Mouse (Mus musculus) embryonic facial prominence, embryonic 10.5 days (tissue): ENCODE measurements around the gene Ppp1r10. TPM values are rescaled to one million over a fixed set of nuclear protein-coding genes. Genes with fewer than 3 reads are reported as not detected.

Source experiments
- DNase-seq: peaks from one replicate; pipeline ENCODE4 v3.0.0-alpha.2; 2017; ENCODE audit warnings: low spot score
- H3K27ac ChIP-seq: fragments of 300-500 bp; sonication (generic); replicated peaks from 2 replicates; pipeline ENCODE4 v1.5.1; 2016; ENCODE audit warnings: mild to moderate bottlenecking
- H3K27me3 ChIP-seq: fragments of 300-500 bp; sonication (generic); replicated peaks from 2 replicates; pipeline ENCODE4 v1.6.1; 2016; ENCODE audit warnings: low read depth, mild to moderate bottlenecking; ENCODE audit not compliant: poor library complexity, severe bottlenecking
- H3K36me3 ChIP-seq: fragments of 300-500 bp; sonication (generic); replicated peaks from 2 replicates; pipeline ENCODE4 v1.6.1; 2016; ENCODE audit warnings: mild to moderate bottlenecking, moderate library complexity
- H3K4me1 ChIP-seq: fragments of 300-500 bp; sonication (generic); 2 replicates; pipeline ENCODE4 v1.6.1; 2016
- H3K4me3 ChIP-seq: fragments of 300-500 bp; sonication (generic); 2 replicates; pipeline ENCODE4 v1.5.1; 2016; ENCODE audit warnings: mild to moderate bottlenecking, moderate library complexity
- H3K9me3 ChIP-seq: fragments of 300-500 bp; sonication (generic); 2 replicates; pipeline ENCODE4 v1.6.1; 2016; ENCODE audit warnings: mild to moderate bottlenecking
- WGBS: fragments of 180-500 bp; shearing (Covaris S2); methylation state at CpG from one replicate; pipeline ENCODE4 v1.1.7; 2016; 5-methylcytosine and 5-hydroxymethylcytosine counted together
- polyA plus RNA-seq: library from polyadenylated mRNA; unstranded; fragments of >200 nt; fragmentation: Nextera tagmentation; extraction: Ambion mirVana; gene quantifications from 2 replicates; pipeline ENCODE4 v1.2.1, GENCODE M21; 2016

Ppp1r10 gene
- polyA plus RNA-seq, 1 experiment from 2014 or later = 59.7 TPM

DNA sequence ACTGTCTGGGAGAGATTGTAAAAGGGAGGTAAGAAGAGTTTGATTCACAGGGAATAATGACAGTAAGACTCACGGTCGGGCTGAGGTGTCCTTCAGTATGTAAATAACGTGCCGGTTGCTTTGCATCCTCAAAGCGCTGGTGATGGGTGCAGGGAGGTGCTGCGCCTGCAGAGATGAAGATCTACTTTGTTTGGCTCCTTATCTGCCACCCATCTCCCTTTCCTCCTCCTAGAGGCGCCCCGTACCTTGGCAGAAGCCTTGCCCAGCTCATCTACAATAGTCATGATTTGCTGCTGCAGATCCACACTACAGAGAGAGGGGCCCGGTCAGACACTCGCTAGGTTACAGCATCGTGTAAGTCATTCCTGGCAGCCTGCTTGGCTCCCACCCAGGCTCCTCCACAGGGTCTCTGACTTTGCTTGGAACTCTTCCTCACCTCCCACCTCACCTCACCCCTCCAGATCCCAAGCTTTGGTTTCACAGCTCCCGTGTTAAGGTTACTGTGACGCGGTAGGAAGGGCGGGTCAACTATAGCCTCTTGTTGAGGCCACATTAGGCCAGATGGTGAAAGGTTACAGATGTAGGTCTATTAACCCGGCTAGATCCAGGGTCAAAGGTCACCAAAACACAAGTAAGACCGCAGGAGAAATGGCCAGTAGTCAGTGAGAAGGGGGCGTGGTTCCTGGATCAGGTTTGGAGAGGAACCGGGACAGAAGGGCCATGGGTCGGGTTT lies 6.9 kb upstream of the Ppp1r10 start:
- Histone ChIP-seq H3K27ac (peak overlapping the region; percentile 88), H3K4me1 (peaks cover 18% of the 10 kb centered on the region), H3K27me3 (no peaks in the 10 kb centered on the region), H3K4me3 (peak overlapping the region; percentile 79), H3K36me3 (peaks cover 84% of the 10 kb centered on the region), H3K9me3 (no peaks in the 10 kb centered on the region)
- DNase-seq = no peak
- WGBS = 24% methylated on average over 20 of the region's 20 CpGs

- 4% methylated on average over 25 of the region's 25 CpGs for WGBS
- Histone ChIP-seq H3K4me1 (peaks cover 20% of the 10 kb centered on the region), H3K36me3 (peaks cover 81% of the 10 kb centered on the region), H3K9me3 (no peaks in the 10 kb centered on the region), H3K27ac (peak within 1 kb of the TSS; percentile 88), H3K27me3 (no peaks in the 10 kb centered on the region), H3K4me3 (peak within 1 kb of the TSS; percentile 79)
- DNase-seq = peak; percentile 96
Observed at GRCm38 (mm10) chr17:35909919-35910369, 6.3 kb upstream of the Ppp1r10 start, which contains the start of gene Atat1. Atat1 (minus strand) TSS chr17:35910075.

DNA sequence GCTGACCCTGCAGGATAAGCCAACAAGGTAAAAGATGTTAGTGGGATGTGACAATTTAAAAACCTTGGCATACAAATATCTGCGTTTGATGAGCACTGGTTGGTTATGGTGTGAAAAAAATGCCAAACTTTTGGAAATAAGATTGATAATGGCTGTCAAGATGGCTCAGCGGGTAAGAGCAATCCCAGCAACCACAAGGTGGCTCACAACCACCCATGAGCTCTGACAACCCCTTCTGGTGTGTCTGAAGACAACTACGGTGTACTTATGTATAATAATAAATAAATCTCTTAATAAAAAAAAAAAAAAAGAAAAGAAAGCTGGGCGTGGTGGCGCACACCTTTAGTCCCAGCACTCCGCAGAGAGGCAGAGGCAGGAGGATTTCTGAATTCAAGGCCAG lies 1.3 kb upstream of the Ppp1r10 start:
- no peaks in the 10 kb centered on the region for H3K27me3 ChIP-seq
- H3K36me3 ChIP-seq = peaks cover 55% of the 10 kb centered on the region
- H3K27ac ChIP-seq = no peak overlapping the region
- peaks cover 21% of the 10 kb centered on the region for H3K4me1 ChIP-seq
- DNase-seq = no peak
- WGBS = 86% methylated on average over 6 of the region's 6 CpGs
- no peaks in the 10 kb centered on the region for H3K9me3 ChIP-seq
- H3K4me3 ChIP-seq = peak overlapping the region; percentile 83

- H3K9me3 ChIP-seq = no peaks in the 10 kb centered on the region
- H3K27ac ChIP-seq = peak overlapping the region; percentile 97
- peak overlapping the region; percentile 83 for H3K4me3 ChIP-seq
- peaks cover 26% of the 10 kb centered on the region for H3K4me1 ChIP-seq
- WGBS = 4% methylated on average over 28 of the region's 28 CpGs
- peaks cover 60% of the 10 kb centered on the region for H3K36me3 ChIP-seq
- H3K27me3 ChIP-seq = no peaks in the 10 kb centered on the region
- no peak for DNase-seq
Observed at GRCm38 (mm10) chr17:35915538-35916296, 517 bp upstream of the Ppp1r10 start.

DNA sequence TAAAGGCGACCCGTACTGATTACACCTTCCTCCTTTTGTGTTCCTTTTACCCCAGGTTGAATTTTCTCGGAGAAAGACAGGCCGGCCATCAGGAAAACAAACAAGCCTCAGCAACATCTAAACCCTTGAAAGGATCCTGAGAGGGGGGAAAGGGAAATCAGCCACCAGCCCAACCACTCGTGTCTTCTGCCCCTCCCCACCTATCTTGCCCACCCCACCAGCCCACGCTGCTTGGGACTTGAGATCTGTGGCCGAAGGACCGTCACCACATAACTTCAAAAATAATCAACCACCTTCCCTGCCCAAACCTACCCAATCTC lies 869 bp downstream of the Ppp1r10 start:
- peak overlapping the region; percentile 97 for H3K27ac ChIP-seq
- peak overlapping the region; percentile 83 for H3K4me3 ChIP-seq
- peaks cover 30% of the 10 kb centered on the region for H3K4me1 ChIP-seq
- H3K9me3 ChIP-seq = no peaks in the 10 kb centered on the region
- peaks cover 49% of the 10 kb centered on the region for H3K36me3 ChIP-seq
- WGBS = 1% methylated on average over 8 of the region's 8 CpGs
- H3K27me3 ChIP-seq = no peaks in the 10 kb centered on the region
- DNase-seq = peak; percentile 56

GRCm38 (mm10) chr17:35917463-35918251 lies 1.4 kb downstream of the Ppp1r10 start:
- H3K4me3 ChIP-seq = peak overlapping the region; percentile 83
- no peaks in the 10 kb centered on the region for H3K9me3 ChIP-seq
- peaks cover 48% of the 10 kb centered on the region for H3K36me3 ChIP-seq
- peaks cover 30% of the 10 kb centered on the region for H3K4me1 ChIP-seq
- under 1% methylated on average over 13 of the region's 13 CpGs for WGBS
- peak; percentile 71 for DNase-seq
- H3K27me3 ChIP-seq = no peaks in the 10 kb centered on the region
- H3K27ac ChIP-seq = peak overlapping the region; percentile 97

- Histone ChIP-seq H3K9me3 (no peaks in the 10 kb centered on the region), H3K27me3 (no peaks in the 10 kb centered on the region), H3K36me3 (peaks cover 48% of the 10 kb centered on the region), H3K4me1 (peaks cover 30% of the 10 kb centered on the region), H3K27ac (peak overlapping the region; percentile 97), H3K4me3 (peak overlapping the region; percentile 83)
- peak; percentile 65 for DNase-seq
- WGBS = under 1% methylated on average over 11 of the region's 11 CpGs
Observed at GRCm38 (mm10) chr17:35918276-35919059, 2.2 kb downstream of the Ppp1r10 start.

DNA sequence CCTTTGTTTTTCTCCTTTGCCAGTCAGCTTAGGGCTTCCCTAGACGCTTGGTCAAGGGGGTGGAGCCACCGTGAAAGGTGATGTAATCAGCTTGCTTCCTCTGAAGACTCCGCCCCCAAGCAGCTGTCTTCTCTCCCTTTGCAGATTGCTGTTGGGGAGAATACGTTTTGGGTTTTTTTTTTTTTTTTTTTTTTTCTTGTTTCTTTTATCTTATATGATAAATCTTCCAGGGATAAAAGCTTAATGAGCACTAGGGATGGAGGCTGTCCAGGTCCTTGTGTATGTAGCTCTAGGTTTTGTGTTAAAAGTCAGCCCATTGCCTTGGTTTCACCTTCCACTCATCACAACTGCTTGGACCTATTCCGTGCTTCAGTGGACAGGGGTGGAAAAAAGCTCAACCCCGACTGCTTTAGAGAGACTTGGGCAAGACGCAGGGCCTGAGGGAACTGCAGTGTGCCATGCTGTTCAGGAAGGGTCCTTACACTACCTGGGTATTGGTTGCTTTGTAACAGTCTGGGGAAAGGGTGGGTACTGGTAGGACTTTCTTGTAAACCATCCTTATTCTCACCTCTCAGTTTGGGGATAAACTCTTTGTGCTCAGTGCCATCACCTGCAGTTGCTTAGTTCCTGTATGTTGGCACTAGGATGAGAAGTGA lies 3.0 kb downstream of the Ppp1r10 start:
- peak; percentile 91 for DNase-seq
- peak overlapping the region; percentile 97 for H3K27ac ChIP-seq
- H3K9me3 ChIP-seq = no peaks in the 10 kb centered on the region
- H3K36me3 ChIP-seq = peaks cover 48% of the 10 kb centered on the region
- whole genome bisulfite sequencing = 22% methylated on average over 7 of the region's 7 CpGs
- H3K4me1 ChIP-seq = peaks cover 30% of the 10 kb centered on the region
- H3K27me3 ChIP-seq = no peaks in the 10 kb centered on the region
- H3K4me3 ChIP-seq = peak overlapping the region; percentile 83

DNA sequence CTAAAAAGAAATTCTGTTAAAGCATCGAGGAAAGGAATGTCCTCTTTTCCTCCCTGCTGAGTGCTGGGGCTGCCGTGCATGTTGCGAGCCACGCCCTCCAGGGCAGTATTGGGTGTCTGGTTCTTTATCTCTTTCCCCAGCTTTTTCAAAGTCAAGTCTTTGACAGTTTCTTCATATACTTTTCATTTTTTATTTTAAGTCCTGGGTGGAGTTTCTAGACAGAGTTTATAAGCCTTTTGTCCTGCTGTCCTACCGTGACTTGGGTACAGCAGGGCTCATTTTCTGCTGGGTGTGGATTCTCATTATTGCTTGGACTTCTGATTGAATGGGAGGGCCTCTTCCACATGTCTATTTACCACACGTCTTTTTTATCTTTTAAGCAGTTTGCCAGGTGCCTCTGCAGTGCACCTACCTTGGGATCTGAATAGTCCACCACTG lies 3.6 kb downstream of the Ppp1r10 start:
- peaks cover 51% of the 10 kb centered on the region for H3K36me3 ChIP-seq

DNA sequence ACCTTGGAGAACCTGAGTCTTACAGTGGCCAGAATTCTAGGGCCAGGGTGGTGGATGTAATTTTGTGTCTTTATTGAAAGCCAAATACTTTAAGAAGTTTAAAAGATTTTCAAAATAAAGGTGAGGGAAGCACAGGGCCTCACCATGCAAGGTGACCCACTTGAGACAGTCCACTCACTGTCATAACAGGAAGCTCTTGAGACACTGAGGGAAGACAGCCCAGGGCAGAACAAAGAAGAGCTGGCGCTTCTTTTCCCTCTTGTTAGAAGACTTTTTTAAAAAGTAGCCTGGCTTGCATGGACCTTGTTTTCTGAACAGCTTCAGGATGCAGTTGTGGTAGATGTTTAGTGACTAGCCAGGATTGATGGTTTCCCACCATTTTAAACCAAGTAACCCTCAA lies 4.2 kb downstream of the Ppp1r10 start:
- peaks cover 23% of the 10 kb centered on the region for H3K4me1 ChIP-seq
- WGBS = 84% methylated on average over 1 of the region's 1 CpGs
- H3K27me3 ChIP-seq = no peaks in the 10 kb centered on the region
- DNase-seq = no peak
- H3K9me3 ChIP-seq = no peaks in the 10 kb centered on the region
- H3K27ac ChIP-seq = peak overlapping the region; percentile 97
- peak overlapping the region; percentile 83 for H3K4me3 ChIP-seq
- H3K36me3 ChIP-seq = peaks cover 56% of the 10 kb centered on the region

More for the DNA sequence above, 3.6 kb downstream of the Ppp1r10 start:
- no peak for DNase-seq
- H3K27ac ChIP-seq = peak overlapping the region; percentile 97
- H3K27me3 ChIP-seq = no peaks in the 10 kb centered on the region
- WGBS = 74% methylated on average over 6 of the region's 6 CpGs
- no peaks in the 10 kb centered on the region for H3K9me3 ChIP-seq
- H3K4me3 ChIP-seq = peak overlapping the region; percentile 83
- H3K4me1 ChIP-seq = peaks cover 28% of the 10 kb centered on the region

GRCm38 (mm10) chr17:35920862-35921562 lies 4.8 kb downstream of the Ppp1r10 start:
- Histone ChIP-seq H3K4me3 (peak overlapping the region; percentile 2; the same call in 1 of the 2 replicates), H3K9me3 (no peaks in the 10 kb centered on the region), H3K36me3 (peaks cover 62% of the 10 kb centered on the region), H3K27ac (peak overlapping the region; percentile 51), H3K4me1 (peaks cover 21% of the 10 kb centered on the region), H3K27me3 (no peaks in the 10 kb centered on the region)
- WGBS = 74% methylated on average over 5 of the region's 5 CpGs
- peak; percentile 36 for DNase-seq
